Mouse (Mus musculus): ENCODE measurements around the gene Dtx4.

Dtx4 gene

DNA sequence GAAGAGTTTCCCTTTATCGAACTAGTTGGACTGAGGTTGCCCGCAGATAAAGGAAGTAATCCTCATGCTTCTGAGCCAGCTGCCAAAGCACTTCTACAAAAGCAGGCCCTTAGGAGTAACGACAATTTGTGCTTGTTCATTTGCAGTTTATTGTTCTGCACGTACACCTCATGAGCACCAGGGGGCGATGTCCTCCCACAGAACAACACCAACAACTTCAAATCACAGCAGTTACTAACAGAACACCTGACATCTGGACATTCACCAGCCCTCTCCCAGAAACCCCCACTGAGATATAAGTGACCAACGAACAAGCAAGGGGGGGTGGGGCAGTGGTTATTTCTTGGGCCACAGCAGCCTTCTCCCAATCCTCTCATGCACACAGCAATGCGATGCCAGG is 35.0 kb downstream of the Dtx4 start:
- DNase-seq (ENCODE audit: low spot score), result no peak

DNA sequence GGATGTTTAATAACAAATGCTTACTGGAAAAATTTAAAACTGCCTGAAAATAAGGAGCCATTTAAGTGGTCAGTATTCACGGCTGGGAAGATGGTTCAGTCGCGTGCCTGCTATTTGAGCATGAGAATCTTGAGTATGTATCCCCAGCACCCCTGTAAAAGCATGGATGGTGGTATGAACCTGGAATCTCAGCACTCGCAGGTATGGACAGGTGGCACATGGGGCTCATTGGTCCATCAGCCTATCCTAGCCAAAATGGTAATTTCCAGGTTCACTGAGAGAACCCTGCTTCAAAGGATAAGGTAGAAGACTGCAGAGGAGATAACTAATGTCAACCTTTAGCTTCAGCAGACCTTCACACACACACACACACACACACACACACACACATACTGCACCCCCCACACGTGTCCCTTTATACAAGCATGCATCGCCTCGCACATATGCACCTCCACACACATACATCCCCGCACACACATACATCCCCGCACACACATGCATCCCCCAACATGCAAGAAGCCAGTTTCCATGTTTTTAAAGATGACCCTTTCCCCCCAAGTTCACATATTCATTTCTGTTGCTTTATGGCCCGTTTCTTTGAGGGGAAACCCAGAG is 35.6 kb downstream of the Dtx4 start:
- no peak for DNase-seq (ENCODE audit: low spot score)

DNA sequence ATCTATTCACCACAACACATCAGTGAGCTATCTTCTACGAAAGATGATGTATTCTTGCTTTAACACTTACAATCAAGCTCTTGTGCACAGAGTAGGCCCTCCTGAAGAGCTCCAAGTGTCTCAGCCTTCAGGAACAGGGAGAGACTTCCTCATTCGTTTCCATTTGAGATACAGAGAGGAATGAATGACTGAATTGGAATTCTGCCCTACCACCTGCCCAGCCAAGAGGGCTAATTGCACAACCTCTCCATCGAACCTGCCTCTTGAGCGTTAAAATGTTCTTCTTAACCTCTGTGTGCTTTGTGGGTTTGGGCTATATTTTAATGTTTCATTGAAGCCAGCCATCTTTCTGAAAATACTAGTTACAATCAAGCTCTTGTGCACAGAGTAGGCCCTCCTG is 36.6 kb downstream of the Dtx4 start:
- DNase-seq (ENCODE audit: low spot score), result no peak

DNA sequence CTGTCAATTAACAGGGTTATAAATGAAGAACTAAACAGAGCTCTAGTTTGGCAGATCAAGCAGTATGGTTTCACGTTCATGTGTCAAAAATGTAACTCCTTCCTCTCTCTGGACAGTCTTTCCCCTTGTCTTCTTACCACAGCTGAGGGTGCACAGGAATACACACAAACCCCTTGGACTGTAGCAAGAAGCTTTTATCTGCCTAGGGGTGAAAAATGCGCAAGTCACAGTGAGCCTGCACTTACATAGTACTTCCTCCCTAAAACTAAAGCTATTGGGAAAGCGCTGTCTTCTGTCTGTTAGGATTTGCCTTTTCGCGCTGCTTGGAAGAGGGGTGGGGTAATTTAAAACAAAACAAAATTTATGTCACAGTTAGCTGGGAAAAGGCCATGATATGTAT is 37.1 kb downstream of the Dtx4 start:
- DNase-seq (ENCODE audit: low spot score), result no peak

DNA sequence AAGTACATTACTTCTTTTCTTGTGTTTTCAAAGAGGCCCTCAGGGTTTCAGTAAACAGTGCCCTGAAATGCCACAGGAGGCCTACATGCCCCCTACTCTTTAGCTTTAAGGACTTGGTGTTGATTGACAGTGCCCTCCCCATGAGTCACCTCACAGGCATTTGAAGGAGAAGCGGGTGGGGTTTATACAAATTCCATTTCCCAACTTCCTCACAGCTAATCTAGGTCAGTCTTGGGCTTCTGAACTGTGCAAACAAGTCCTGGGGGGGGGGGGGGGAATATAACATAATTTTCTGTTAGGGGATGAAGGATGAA is 37.6 kb downstream of the Dtx4 start:
- no peak for DNase-seq (ENCODE audit: low spot score)

DNA sequence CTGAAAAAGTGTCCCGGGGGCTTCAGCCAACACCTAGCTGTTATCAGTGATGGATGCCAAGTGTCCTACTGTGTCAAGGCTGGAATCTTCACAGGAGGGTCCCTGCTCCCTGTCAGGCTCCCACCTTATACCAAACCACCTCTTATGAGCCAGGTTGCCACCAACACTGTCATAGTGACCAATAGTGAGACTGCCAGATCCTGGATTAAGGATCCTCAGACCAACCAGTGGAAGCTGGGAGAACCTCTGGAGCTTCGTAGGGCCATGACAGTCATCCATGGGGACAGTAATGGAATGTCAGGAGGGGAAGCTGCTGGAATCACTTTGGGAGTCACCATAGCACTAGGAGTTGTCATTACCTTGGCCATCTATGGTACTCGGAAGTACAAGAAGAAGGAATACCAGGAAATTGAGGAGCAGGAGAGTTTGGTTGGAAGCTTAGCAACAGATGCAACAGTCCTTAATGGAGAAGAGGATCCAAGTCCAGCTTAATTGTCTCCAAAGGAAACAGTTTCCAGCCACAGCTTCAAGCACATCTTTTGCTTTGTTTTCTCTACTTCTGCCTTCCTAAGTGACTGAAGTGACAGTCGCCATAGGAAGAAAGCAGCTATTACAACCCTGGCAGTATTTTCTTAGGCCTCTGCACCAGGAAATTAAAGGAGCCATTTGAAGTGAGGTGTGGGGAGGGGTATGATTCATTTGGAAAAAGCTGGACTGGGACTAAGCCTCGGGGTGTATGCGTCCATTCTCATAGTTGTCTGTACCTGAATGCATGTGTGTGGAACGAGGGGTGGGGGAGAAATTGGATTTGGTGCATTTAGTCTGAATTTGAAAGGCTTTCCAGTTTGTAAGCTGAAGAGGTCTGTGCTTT is 38.2 kb downstream of the Dtx4 start:
- no peak for DNase-seq (ENCODE audit: low spot score)

DNA sequence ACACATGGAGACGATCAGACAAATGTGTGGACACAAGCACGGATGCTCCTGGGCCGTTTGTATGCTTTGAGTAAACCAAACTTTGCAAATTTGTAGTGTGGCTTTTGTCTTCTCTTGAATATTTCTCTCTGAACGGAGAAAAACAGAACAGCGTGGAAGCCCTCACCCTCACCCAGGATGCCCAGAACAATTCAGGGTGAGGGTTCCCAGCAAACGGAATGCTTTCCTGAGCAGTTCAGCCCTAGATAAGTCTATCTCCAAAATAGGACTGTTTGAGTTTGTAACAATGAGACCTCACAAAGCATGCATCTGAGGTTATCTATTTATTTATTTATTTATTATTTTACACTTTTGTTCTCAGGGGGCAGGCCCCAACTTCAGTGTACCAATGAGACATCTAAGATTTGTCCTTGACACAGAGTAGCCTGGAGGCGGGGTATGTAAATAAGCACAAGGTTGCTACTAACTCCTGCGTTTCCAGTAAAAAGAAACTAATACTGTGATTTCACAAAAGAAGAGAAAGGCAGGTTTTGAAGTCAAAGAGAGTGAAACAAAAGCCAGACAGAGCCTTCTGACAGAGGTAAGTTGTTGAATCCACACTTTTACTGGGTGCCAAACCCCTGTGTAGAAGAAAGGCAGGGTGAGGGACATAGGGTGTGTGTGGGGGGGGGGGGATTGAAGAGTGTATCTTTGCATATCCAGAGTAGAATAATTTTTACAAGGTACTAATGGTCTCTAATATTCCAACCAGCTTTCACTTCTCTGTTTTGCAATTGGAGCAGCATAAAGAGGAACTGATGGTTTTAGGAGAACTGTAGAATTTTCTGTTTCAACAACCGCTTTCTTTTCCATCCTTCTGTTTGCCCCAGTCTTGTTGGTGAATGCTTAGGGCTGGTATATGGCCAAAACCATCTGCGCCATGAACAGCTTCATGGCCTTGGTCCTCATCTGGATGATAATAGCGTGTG is 40.7 kb downstream of the Dtx4 start, which contains the start of gene Mpeg1:
Mpeg1 (plus strand) TSS at position 498 of the 968 bp plus-strand sequence.
- DNase-seq (ENCODE audit: low spot score), result no peak

DNA sequence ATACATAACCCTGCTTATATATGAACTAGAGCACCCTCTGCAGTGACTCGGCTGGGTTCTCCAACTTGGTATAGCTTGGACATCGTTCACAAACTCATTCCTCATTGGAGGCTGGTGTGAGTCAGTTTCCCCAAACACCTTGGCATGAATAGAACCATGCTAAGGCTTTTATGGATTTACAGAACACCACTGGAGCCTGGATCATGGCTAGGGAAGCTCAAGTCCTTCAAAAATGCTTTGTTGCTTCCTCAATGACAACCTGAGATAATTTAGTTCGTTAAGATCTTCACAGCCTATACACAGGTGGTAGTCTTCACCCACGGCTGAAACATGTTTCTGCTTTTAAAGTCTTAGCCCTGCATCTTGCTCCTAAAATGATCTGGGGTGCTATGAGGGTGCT is 41.7 kb downstream of the Dtx4 start:
- no peak for DNase-seq (ENCODE audit: low spot score)

DNA sequence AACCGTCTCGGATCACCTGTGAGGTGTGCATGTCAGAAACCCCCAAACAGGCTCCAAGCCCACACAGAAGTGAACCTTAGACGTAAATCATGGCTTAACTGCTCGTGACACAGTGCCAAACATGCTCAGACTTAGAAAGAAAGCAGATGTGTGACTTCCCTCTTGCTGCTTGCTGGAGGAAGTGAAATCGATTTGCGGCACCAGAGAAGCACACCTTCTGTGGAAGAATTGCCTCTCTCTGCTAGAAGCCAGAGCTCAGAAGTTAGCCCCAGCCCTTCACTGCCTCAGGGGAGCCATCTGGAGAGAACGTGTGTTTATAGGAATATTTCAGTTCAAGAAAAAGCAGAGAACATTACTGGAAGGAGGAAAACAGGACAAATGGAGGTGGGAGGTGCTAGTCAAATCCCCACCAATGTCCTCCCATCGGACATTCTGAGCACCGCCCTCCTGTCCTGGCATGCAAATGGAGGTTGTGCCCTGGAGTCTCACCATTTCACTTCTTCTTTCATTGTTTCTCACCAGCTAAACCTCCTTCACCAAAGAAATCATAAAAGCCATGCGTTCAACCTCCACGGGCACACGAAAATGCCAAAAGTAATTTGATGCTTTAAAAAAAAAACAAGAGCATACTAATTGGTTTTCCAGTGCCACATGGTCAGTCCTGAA is 43.7 kb downstream of the Dtx4 start:
- DNase-seq (ENCODE audit: low spot score), result no peak

DNA sequence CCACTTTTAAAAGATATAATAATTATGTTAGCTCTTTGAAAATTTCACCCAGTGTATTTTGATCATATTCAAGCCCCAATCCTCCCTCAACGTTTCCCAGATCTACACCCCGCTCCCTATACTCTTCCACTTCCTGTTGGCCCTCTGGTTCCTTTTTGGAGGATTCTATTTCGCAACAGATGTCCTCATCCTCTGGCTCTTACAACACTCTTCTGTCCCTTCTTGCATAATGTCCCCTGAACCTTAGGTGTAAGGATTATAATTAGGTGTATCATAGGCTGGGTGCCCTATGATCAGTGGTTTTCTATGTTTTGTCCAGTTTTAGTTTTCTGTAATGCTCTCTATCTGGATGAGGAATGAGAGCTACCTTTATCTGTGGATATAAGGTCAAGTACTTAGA is 56.2 kb downstream of the Dtx4 start:
- DNase-seq (ENCODE audit: low spot score), result no peak

DNA sequence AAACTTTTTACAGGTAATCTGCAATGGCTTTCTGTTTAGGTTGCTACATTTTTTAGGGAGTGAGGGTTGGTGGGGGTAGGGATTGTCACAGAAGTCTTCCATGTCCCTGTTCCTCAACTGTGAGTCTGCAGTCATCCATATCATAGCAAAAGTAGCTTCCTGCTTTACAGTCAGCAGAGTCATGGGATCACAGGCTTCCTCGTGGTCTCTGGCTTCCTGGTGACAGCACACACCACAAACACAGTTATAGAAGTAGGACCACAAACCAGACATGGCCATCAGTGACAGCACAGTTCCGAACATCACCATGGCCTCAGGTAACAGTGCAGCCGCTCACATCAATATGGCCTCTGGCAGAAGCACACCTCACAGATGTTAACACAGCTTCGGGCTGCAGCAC is 58.7 kb downstream of the Dtx4 start:
- DNase-seq (ENCODE audit: low spot score), result no peak

DNA sequence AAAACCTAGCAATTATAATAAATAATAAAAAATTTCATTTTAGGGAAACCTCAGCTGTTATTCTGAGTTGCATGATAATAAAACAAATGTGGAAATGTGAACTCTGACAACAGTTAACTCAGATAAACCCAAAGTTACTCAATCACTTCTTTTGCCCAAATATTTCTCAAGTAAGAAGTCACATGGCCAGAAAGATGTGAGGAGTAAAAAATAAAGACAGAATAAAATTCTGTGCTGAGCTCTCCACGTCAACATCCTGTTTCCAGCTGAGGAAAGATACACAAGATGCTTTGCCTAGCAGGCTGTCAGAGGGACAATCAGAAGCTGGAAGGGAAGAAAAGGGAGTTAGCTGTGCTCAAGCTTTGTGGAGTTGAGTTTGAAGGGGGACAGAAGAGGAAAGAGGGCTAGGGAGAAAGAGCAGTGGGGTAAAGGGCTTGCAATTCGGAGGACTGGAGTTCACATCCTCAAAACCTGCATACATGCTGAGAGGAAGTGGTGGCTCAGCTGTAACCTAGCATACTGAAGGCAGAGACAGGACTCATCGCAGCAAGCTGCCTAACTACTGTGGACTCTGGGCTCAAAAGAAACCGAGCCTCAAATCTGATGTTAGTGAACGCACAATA is 61.0 kb downstream of the Dtx4 start:
- no peak for DNase-seq (ENCODE audit: low spot score)

DNA sequence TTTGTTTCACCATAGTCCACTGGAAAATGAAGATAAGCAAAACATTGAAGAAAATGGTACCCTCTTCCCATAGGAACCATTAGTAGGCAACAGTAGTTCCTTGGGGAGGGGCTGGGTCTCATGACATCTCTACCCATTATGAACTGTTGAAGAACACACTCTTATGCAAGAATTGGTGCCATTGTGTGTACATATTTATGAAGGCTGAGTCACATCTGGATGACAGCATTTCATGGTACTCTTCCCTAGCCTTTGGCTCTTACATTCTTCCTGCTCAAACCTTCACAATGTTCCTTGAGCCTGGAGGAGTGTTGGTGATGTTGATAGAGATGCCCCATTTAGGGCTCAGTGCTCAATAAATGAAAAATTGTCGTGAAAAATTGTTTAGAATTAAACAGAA is 61.7 kb downstream of the Dtx4 start:
- DNase-seq (ENCODE audit: low spot score), result no peak

DNA sequence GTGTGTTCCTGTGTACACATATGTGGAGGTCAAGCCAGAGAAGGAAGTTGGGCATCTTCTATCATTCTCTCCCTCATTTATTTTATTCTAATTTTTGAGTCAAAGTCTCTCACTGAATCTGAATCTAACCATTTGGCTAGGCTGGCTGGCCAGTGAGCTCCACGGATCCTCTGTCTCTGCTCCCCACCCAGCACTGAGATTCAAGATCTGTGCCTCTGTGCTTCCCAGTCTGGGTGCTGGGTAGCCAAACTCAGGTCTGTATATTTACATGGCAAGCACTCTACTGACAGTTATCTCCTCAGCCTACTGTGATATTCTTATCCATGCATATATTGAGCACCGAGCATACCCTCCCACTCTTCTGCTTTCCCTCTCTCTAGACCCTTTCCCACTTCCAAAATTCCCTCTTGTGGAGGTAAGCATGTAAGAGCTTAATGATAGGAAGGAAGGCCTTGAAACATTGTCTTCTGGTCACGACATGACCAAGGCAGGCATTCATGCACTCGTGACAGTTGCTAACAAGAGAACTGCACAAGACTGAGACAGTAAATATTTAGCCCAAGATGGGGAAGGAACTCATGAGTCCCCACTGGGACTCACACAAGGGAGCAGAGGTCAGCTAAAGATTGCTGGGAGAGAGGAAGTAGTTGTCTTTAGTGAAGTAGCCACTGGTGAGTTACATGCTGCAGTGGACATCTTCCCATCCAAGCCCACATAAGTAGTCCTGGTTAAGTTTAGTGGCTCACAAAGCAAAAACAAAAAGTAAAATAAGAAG is 65.3 kb downstream of the Dtx4 start:
- DNase-seq (ENCODE audit: low spot score), result no peak

DNA sequence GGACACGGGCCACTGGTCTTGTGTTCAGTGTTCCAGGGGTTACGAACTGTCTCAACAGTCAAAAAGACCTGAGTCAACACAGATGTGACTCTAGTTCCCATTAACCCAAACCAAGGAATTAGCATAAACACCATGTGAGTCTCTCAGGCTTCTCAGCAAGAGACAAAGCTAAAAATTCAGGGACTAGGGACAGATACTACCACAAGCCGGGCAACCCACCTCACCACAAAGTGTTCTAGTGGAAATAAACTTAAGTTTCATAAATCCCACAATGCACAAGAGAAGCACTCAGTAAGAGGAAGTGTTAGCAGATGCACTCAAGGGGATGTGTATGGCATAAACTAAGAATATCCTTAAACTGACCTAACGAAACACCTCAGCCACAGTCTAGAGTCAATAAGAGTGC is 66.2 kb downstream of the Dtx4 start:
- no peak for DNase-seq (ENCODE audit: low spot score)

DNA sequence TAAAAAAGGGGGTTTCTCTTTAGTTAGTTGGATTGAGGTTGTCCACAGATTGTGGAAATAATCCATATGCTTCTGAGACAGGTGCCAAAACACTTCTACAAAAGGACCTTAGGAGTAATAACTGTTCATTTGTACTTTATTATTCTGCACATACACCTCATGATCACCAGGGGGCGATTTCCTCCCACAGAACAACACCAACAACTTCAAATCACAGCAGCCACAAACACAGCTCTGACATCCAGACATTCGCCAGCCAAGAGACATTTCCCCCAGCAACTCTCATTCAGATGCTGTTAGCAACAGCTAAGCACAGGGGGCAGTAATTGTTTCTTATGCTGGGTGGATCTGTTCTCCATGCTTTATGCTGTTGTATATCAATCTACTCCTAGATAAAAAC is 68.2 kb downstream of the Dtx4 start:
- no peak for DNase-seq (ENCODE audit: low spot score)

DNA sequence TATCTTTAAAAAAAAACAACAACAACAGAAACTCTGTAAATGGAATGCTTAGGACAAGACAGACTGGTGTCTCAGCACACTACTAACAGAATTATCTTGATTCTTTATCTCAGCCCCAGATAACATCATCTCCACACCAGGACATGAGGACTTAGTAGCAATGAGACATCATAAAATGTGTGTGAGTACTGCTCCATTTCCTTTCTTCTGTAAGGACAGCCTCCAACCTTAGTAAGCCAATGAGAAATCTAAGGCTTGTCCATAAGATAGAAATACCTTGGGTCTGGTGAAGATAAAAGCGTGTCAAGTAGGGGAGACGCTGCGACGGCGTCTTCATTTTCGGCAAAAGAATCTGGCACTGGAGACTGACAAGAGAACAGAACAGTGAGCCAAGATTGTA is 73.6 kb downstream of the Dtx4 start, which contains the start of gene Pfpl:
Pfpl (plus strand) TSS at position 301 of the 400 bp plus-strand sequence.
- DNase-seq (ENCODE audit: low spot score), result no peak

DNA sequence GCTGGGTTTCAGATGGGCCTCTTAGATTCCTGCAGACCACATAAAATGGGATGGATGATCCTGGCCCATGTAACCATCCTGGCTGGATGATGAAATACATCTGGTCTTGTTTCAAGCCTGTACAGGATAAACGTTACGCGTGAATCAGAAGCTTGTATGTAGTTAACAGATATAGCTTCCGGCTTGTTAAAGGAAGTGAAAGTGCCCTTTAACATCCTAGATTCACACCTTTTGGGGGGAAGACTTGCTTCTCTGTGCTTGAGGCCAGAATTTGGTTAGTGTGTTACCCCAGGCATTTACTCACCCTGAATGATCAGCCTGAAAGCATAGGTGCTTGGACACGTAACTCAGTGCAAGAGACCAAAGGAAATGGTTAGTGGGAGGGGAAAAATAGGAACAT is 74.2 kb downstream of the Dtx4 start:
- DNase-seq (ENCODE audit: low spot score), result no peak

DNA sequence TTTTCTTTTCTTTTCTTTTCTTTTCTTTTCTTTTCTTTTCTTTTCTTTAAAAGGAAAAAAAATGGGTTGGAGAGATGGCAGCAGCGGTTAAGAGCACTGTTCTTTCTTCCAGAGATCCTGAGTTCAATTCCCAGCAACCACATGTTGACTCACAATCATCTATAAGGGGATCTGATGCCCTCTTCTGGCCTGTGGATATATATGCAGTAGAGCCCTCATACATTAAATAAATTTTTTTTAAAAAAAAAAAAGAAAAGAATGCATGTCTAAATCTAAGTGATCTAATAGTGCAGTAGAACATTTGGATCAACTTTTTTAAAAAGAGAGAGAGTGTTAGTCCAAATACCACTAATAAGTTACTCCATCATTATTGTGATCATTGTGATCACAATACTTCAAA is 79.6 kb downstream of the Dtx4 start:
- DNase-seq (ENCODE audit: low spot score), result no peak

DNA sequence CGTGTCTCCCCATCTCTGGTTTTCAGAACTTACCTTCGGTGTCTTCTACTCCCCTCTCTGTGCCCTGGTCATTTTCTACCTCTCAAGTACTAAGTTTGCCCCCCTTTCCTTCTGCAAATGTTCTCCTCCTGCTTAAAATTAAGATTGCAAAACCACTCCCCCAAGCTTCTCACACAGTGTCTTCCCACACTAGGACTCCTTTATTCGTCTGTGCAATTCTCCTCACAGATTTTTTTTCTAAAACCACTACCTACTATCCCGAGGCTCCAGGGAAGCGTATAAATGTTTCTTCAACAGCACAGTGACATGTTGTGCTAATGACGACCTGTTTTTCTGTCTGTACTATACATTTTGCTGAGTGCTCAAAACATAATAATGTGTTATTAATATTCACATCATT is 80.7 kb downstream of the Dtx4 start:
- DNase-seq (ENCODE audit: low spot score), result no peak

DNA sequence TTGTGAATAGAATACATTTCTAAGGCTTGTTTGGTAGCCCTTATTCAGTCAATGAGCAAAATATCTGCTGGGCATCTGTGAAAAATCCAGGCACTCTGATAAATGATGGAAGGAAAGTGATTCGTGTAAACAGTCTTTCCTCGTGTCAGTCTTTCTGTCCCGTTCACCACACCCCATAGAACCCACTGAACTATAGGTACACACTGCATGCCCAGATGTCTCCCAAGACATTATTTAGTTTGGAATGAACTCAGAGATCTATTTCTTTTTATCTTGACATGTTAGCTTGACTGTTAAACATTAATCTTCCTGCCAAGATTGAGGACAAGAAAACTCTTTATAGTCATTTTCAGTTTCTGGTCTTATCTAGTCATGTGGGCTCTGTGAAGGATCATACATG is 82.9 kb downstream of the Dtx4 start:
- DNase-seq (ENCODE audit: low spot score), result no peak
